Mouse (Mus musculus) midbrain, embryonic 12.5 days (tissue): Measurements from ENCODE around the gene Cd59b. TPM values are rescaled to one million over a fixed set of nuclear protein-coding genes. Genes with fewer than 3 reads are reported as not detected.
"Not testable (repeated sequence)": the region's sequence is repeated elsewhere in the genome, so short reads cannot be mapped to it uniquely, and the experiment has no call there.

Experiments
- ATAC-seq: fragments of 200-750 bp; cut with Nextera tagmentation; 2 replicates; pipeline ENCODE4 v1.8.0; 2017; ENCODE audit warnings: low read depth, moderate TSS enrichment, moderate library complexity; ENCODE audit not compliant: low FRiP score
- H3K27ac ChIP-seq: fragments of 300-500 bp; sonication (generic); replicated peaks from 2 replicates; pipeline ENCODE4 v1.5.1; 2016; ENCODE audit warnings: mild to moderate bottlenecking
- H3K27me3 ChIP-seq: fragments of 300-500 bp; sonication (generic); 2 replicates; pipeline ENCODE4 v1.6.1; 2016; ENCODE audit warnings: mild to moderate bottlenecking
- H3K36me3 ChIP-seq: fragments of 300-500 bp; sonication (generic); 2 replicates; pipeline ENCODE4 v1.6.1; 2016
- H3K4me1 ChIP-seq: fragments of 300-500 bp; sonication (generic); 2 replicates; pipeline ENCODE4 v1.6.1; 2016
- H3K4me2 ChIP-seq: fragments of 300-500 bp; sonication (generic); replicated peaks from 2 replicates; pipeline ENCODE4 v1.6.1; 2016; ENCODE audit warnings: mild to moderate bottlenecking, moderate library complexity
- H3K4me3 ChIP-seq: fragments of 300-500 bp; sonication (generic); 2 replicates; pipeline ENCODE4 v1.5.1; 2016; ENCODE audit warnings: mild to moderate bottlenecking
- H3K9ac ChIP-seq: fragments of 300-500 bp; sonication (generic); replicated peaks from 2 replicates; pipeline ENCODE4 v1.6.1; 2016; ENCODE audit warnings: mild to moderate bottlenecking, moderate library complexity
- H3K9me3 ChIP-seq: fragments of 300-500 bp; sonication (generic); 2 replicates; pipeline ENCODE4 v1.6.1; 2016; ENCODE audit warnings: mild to moderate bottlenecking
- WGBS: fragments of 180-500 bp; shearing (Covaris S2); methylation state at CpG from one replicate; pipeline ENCODE4 v1.1.7; 2016; 5-methylcytosine and 5-hydroxymethylcytosine counted together
- polyA plus RNA-seq: library from polyadenylated mRNA; unstranded; fragments of >200 nt; fragmentation: Nextera tagmentation; extraction: Ambion mirVana; gene quantifications from 2 replicates; pipeline ENCODE4 v1.2.1, GENCODE M21; 2016

Gene Cd59b
- polyA plus RNA-seq, 1 experiment from 2014 or later = 3.2 TPM

GRCm38 (mm10) chr2:104099946-104100345 lies 30.3 kb downstream of the Cd59b start:
- Histone ChIP-seq H3K4me1 (peaks cover 11% of the 10 kb centered on the region), H3K36me3 (no peaks in the 10 kb centered on the region), H3K4me3 (no peak overlapping the region), H3K27me3 (no peaks in the 10 kb centered on the region), H3K4me2 (no peak overlapping the region), H3K9ac (no peak overlapping the region), H3K27ac (no peak overlapping the region), H3K9me3 (no peaks in the 10 kb centered on the region)
- whole genome bisulfite sequencing = 26% methylated on average over 1 of the region's 1 CpGs
- ATAC-seq = no peak

GRCm38 (mm10) chr2:104104800-104105199 lies 35.2 kb downstream of the Cd59b start:
- no peak for ATAC-seq
- Histone ChIP-seq H3K27ac (no peak overlapping the region), H3K4me3 (no peak overlapping the region), H3K9ac (no peak overlapping the region), H3K9me3 (no peaks in the 10 kb centered on the region), H3K4me2 (no peak overlapping the region), H3K36me3 (no peaks in the 10 kb centered on the region), H3K27me3 (no peaks in the 10 kb centered on the region), H3K4me1 (no peaks in the 10 kb centered on the region)
- 89% methylated on average over 6 of the region's 6 CpGs for WGBS

- not testable (repeated sequence) for ATAC-seq, H3K4me1 ChIP-seq, H3K9ac ChIP-seq, H3K27ac ChIP-seq, H3K4me3 ChIP-seq, H3K4me2 ChIP-seq, H3K27me3 ChIP-seq, H3K9me3 ChIP-seq, H3K36me3 ChIP-seq
- 95% methylated on average over 2 of the region's 2 CpGs for WGBS
These were observed 39.4 kb downstream of the Cd59b start for GRCm38 (mm10) chr2:104109021-104109420.

- no peak overlapping the region for H3K4me3 ChIP-seq
- H3K36me3 ChIP-seq = no peaks in the 10 kb centered on the region
- ATAC-seq = no peak
- H3K4me1 ChIP-seq = no peaks in the 10 kb centered on the region
- WGBS = 80% methylated on average over 2 of the region's 2 CpGs
- no peak overlapping the region for H3K27ac ChIP-seq
- H3K4me2 ChIP-seq = no peak overlapping the region
- H3K9ac ChIP-seq = no peak overlapping the region
- H3K27me3 ChIP-seq = no peaks in the 10 kb centered on the region
- H3K9me3 ChIP-seq = no peaks in the 10 kb centered on the region
These were observed 39.9 kb downstream of the Cd59b start for GRCm38 (mm10) chr2:104109528-104109927.

GRCm38 (mm10) chr2:104110031-104110430 lies 40.4 kb downstream of the Cd59b start:
- no peak overlapping the region for H3K4me2 ChIP-seq
- no peak overlapping the region for H3K27ac ChIP-seq
- no peak overlapping the region for H3K9ac ChIP-seq
- no peak for ATAC-seq
- no peaks in the 10 kb centered on the region for H3K9me3 ChIP-seq
- no peaks in the 10 kb centered on the region for H3K36me3 ChIP-seq
- 90% methylated on average over 4 of the region's 4 CpGs for WGBS
- H3K4me3 ChIP-seq = no peak overlapping the region
- no peaks in the 10 kb centered on the region for H3K4me1 ChIP-seq
- H3K27me3 ChIP-seq = no peaks in the 10 kb centered on the region

GRCm38 (mm10) chr2:104111170-104111797 lies 41.6 kb downstream of the Cd59b start:
- not testable (repeated sequence) for H3K36me3 ChIP-seq, H3K27me3 ChIP-seq, H3K4me2 ChIP-seq, H3K4me3 ChIP-seq, H3K9ac ChIP-seq, H3K4me1 ChIP-seq, ATAC-seq, H3K9me3 ChIP-seq, H3K27ac ChIP-seq
- WGBS = no CpG with 5 or more reads among the region's 1 CpGs

GRCm38 (mm10) chr2:104113563-104113962 lies 43.9 kb downstream of the Cd59b start:
- not testable (repeated sequence) for H3K27ac ChIP-seq, H3K4me1 ChIP-seq, H3K9ac ChIP-seq, H3K4me3 ChIP-seq, H3K27me3 ChIP-seq, H3K4me2 ChIP-seq, H3K9me3 ChIP-seq, ATAC-seq, H3K36me3 ChIP-seq

GRCm38 (mm10) chr2:104114898-104115297 lies 45.2 kb downstream of the Cd59b start:
- no peaks in the 10 kb centered on the region for H3K4me1 ChIP-seq
- no peak for ATAC-seq
- H3K4me2 ChIP-seq = no peak overlapping the region
- H3K4me3 ChIP-seq = no peak overlapping the region
- WGBS = 85% methylated on average over 3 of the region's 3 CpGs
- no peaks in the 10 kb centered on the region for H3K36me3 ChIP-seq
- H3K27ac ChIP-seq = no peak overlapping the region
- no peak overlapping the region for H3K9ac ChIP-seq
- no peaks in the 10 kb centered on the region for H3K9me3 ChIP-seq
- no peaks in the 10 kb centered on the region for H3K27me3 ChIP-seq

- not testable (repeated sequence) for H3K36me3 ChIP-seq, H3K4me2 ChIP-seq, H3K9ac ChIP-seq, H3K4me3 ChIP-seq, H3K27ac ChIP-seq, H3K9me3 ChIP-seq, H3K4me1 ChIP-seq, ATAC-seq, H3K27me3 ChIP-seq
These were observed 47.5 kb downstream of the Cd59b start for GRCm38 (mm10) chr2:104117173-104117572.

GRCm38 (mm10) chr2:104119097-104119496 lies 49.4 kb downstream of the Cd59b start:
- no peak overlapping the region for H3K4me2 ChIP-seq
- no peak overlapping the region for H3K9ac ChIP-seq
- ATAC-seq = no peak
- no peak overlapping the region for H3K4me3 ChIP-seq
- peaks cover 7% of the 10 kb centered on the region for H3K4me1 ChIP-seq
- H3K27ac ChIP-seq = no peak overlapping the region
- no peaks in the 10 kb centered on the region for H3K9me3 ChIP-seq
- WGBS = 81% methylated on average over 1 of the region's 1 CpGs
- H3K36me3 ChIP-seq = no peaks in the 10 kb centered on the region
- H3K27me3 ChIP-seq = peaks cover 12% of the 10 kb centered on the region; the same call in 1 of the 2 replicates

- H3K27me3 ChIP-seq = peaks cover 20% of the 10 kb centered on the region
- H3K27ac ChIP-seq = no peak overlapping the region
- H3K36me3 ChIP-seq = no peaks in the 10 kb centered on the region
- no peak overlapping the region for H3K4me3 ChIP-seq
- no peak overlapping the region for H3K9ac ChIP-seq
- ATAC-seq = no peak
- peaks cover 7% of the 10 kb centered on the region for H3K4me1 ChIP-seq
- no peaks in the 10 kb centered on the region for H3K9me3 ChIP-seq
- WGBS = 55% methylated on average over 6 of the region's 6 CpGs
- no peak overlapping the region for H3K4me2 ChIP-seq
These were observed 50.7 kb downstream of the Cd59b start for GRCm38 (mm10) chr2:104120312-104120711.

GRCm38 (mm10) chr2:104121681-104122504 lies 52.2 kb downstream of the Cd59b start:
- ATAC-seq = no peak
- Histone ChIP-seq H3K4me2 (peak overlapping the region; percentile 97), H3K4me3 (peak overlapping the region; percentile 73), H3K27ac (no peak overlapping the region), H3K9me3 (no peaks in the 10 kb centered on the region), H3K9ac (no peak overlapping the region), H3K27me3 (peaks cover 26% of the 10 kb centered on the region), H3K4me1 (peaks cover 7% of the 10 kb centered on the region), H3K36me3 (no peaks in the 10 kb centered on the region)
- WGBS = 81% methylated on average over 8 of the region's 8 CpGs
